Mouse (Mus musculus): Measurements from ENCODE around the gene Dab2.

DNA sequence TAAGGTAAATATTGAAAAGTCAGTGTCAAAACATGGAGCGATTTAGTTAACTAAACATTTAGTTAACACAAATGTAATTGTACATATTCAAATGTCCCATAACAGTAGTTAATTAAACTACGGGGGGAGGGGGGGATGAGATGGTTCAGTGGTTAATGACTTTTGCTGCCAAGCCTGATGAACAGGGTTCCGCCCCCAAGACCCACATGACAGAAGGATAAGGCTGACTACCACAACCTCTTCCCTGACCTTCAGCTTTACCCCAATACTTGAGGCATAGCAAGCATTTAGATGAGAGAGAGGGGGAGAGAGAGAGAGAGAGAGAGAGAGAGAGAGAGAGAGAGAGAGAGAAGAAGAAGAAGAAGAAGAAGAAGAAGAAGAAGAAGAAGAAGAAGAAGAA is 54.3 kb downstream of the Dab2 start:
- TF ChIP-seq POLR2A (IDR thresholded peaks at IDR 0.05; ENCODE audit: extremely low read depth, insufficient read depth, low read length): no peak
- no peak for TF ChIP-seq CTCF (IDR thresholded peaks at IDR 0.05; ENCODE audit: low read depth, low read length)

All from liver, adult 2 months (tissue).